Mouse (Mus musculus): ENCODE measurements around the gene Xaf1. TPM values are rescaled to one million over a fixed set of nuclear protein-coding genes. Genes with fewer than 3 reads are reported as not detected.

Gene Xaf1
- polyA plus RNA-seq, 1 experiment from 2014 or later = 1.3 TPM

GRCm38 (mm10) chr11:72362347-72362741 lies 60.9 kb downstream of the Xaf1 start, which contains the start of gene Tekt1:
Tekt1 (minus strand) TSS chr11:72362442.
- Histone ChIP-seq H3K4me2 (ENCODE audit: low read depth) (peak within 1 kb of the TSS; percentile 80), H3K27me3 (ENCODE audit: control insufficient read depth, insufficient read depth, low read length) (no peaks in the 10 kb centered on the region), H3K4me3 (ENCODE audit: low read depth, low read length) (peak within 1 kb of the TSS; percentile 45), H3K27ac (ENCODE audit: low read depth, low read length) (peak within 1 kb of the TSS; percentile 39; the same call in 1 of the 2 replicates), H3K36me3 (ENCODE audit: control insufficient read depth, insufficient read depth, low read length) (no peaks in the 10 kb centered on the region), H3K9me3 (ENCODE audit: control insufficient read depth, low read length) (no peaks in the 10 kb centered on the region), H3K9ac (ENCODE audit: low read length) (peak within 1 kb of the TSS; percentile 74), H3K4me1 (ENCODE audit: control insufficient read depth, insufficient read depth, low read length) (no peaks in the 10 kb centered on the region)
- no peak for ATAC-seq (ENCODE audit: insufficient read depth, low FRiP score, low TSS enrichment)
- DNase-seq (ENCODE audit: low spot score) = no peak
- 39% methylated on average over 10 of the region's 10 CpGs for WGBS

Other genes with a start within 250 kb of the Xaf1 start
- gene Pitpnm3, start 165.9 kb upstream of the Xaf1 start, polyA plus RNA-seq (2014; fragmentation: Nextera tagmentation; extraction: Ambion mirVana) = 0.23 and 0.31 TPM in 2 replicates
- 0.11 and 0.16 TPM in 2 replicates for gene Gm43951, start 94.8 kb upstream of the Xaf1 start, polyA plus RNA-seq (2014; fragmentation: Nextera tagmentation; extraction: Ambion mirVana)
- gene 4933427D14Rik, start 94.2 kb upstream of the Xaf1 start, polyA plus RNA-seq (2014; fragmentation: Nextera tagmentation; extraction: Ambion mirVana) = 14.5 and 15.6 TPM in 2 replicates
- 163 and 169 TPM in 2 replicates for gene Txndc17, start 94.1 kb upstream of the Xaf1 start, polyA plus RNA-seq (2014; fragmentation: Nextera tagmentation; extraction: Ambion mirVana)
- 50.3 and 51.0 TPM in 2 replicates for gene Med31, start 86.0 kb upstream of the Xaf1 start, polyA plus RNA-seq (2014; fragmentation: Nextera tagmentation; extraction: Ambion mirVana)
- gene Slc13a5, start 34.4 kb upstream of the Xaf1 start, polyA plus RNA-seq (2014; fragmentation: Nextera tagmentation; extraction: Ambion mirVana) = 0.46 TPM in 1 of 2 replicates, not detected in the other
- gene Fbxo39, start 12.8 kb downstream of the Xaf1 start, polyA plus RNA-seq (2014; fragmentation: Nextera tagmentation; extraction: Ambion mirVana) = not detected in 2 replicates
- 4.2 and 4.3 TPM in 2 replicates for gene Tekt1, start 60.8 kb downstream of the Xaf1 start, polyA plus RNA-seq (2014; fragmentation: Nextera tagmentation; extraction: Ambion mirVana)
- 12.6 and 13.2 TPM in 2 replicates for gene Smtnl2, start 110.1 kb downstream of the Xaf1 start, polyA plus RNA-seq (2014; fragmentation: Nextera tagmentation; extraction: Ambion mirVana)
- gene Ggt6, start 133.9 kb downstream of the Xaf1 start, polyA plus RNA-seq (2014; fragmentation: Nextera tagmentation; extraction: Ambion mirVana) = not detected in 2 replicates
- gene Mybbp1a, start 139.7 kb downstream of the Xaf1 start, polyA plus RNA-seq (2014; fragmentation: Nextera tagmentation; extraction: Ambion mirVana) = 145 and 146 TPM in 2 replicates
- gene Spns2, start 188.3 kb downstream of the Xaf1 start, polyA plus RNA-seq (2014; fragmentation: Nextera tagmentation; extraction: Ambion mirVana) = 7.1 and 7.7 TPM in 2 replicates
- 0.25 TPM in 1 of 2 replicates, not detected in the other for gene Spns3, start 248.9 kb downstream of the Xaf1 start, polyA plus RNA-seq (2014; fragmentation: Nextera tagmentation; extraction: Ambion mirVana)